In genomic region chr19:43699763-43700155, GRCm38 (mm10) we compare ENCODE assay signal across 14 mouse cellular contexts.
"Had no signal": no experiment of that assay in that cellular context is flagged by ENCODE, and none has a peak within 500 bp of the region (broad histone marks: within the 10 kb centered on the region; RNA-seq: fewer than 3 reads in every experiment).

No protein-coding gene starts in this region.

- H3K27me3 ChIP-seq: limb, embryonic 15.5 days; liver, embryonic 12.5 days; lung, embryonic 15.5 days; megakaryocyte, embryonic 14.5 days; midbrain, embryonic 15.5 days; neural tube, embryonic 12.5 days had no signal

- H3K4me1 ChIP-seq: limb, embryonic 15.5 days; lung, embryonic 15.5 days; midbrain, embryonic 15.5 days had no signal

- DNase-seq: kidney, adult 8-10 months; kidney, postnatal 10 days; layer of hippocampus, adult 9-11 months; layer of hippocampus, postnatal 36 days; lung, postnatal 14 days; thymus, postnatal 36 days had no signal

- H3K27ac ChIP-seq: hindbrain, postnatal 0 days; limb, embryonic 15.5 days; liver, embryonic 12.5 days; lung, embryonic 15.5 days; macrophage; midbrain, embryonic 15.5 days; neural tube, embryonic 12.5 days had no signal

- H3K4me3 ChIP-seq: limb, embryonic 15.5 days; liver, embryonic 12.5 days; lung, embryonic 15.5 days; midbrain, embryonic 15.5 days; neural tube, embryonic 12.5 days had no signal
